Mouse (Mus musculus) limb, embryonic 12.5 days (tissue): Measurements from ENCODE around the gene Gstm2. TPM values are rescaled to one million over a fixed set of nuclear protein-coding genes. Genes with fewer than 3 reads are reported as not detected.
"Not testable (repeated sequence)": the region's sequence is repeated elsewhere in the genome, so short reads cannot be mapped to it uniquely, and the experiment has no call there.

ENCODE experiments used
- ATAC-seq: fragments of 200-750 bp; cut with Nextera tagmentation; 2 replicates; pipeline ENCODE4 v1.8.0; 2017; ENCODE audit warnings: low read depth, moderate TSS enrichment; ENCODE audit not compliant: insufficient number of reproducible peaks, insufficient read depth, low FRiP score, low TSS enrichment
- H3K27ac ChIP-seq: fragments of 300-500 bp; sonication (generic); 2 replicates; pipeline ENCODE4 v1.5.1; 2016; ENCODE audit warnings: mild to moderate bottlenecking, moderate library complexity
- H3K27me3 ChIP-seq: fragments of 300-500 bp; sonication (generic); 2 replicates; pipeline ENCODE4 v1.6.1; 2016; ENCODE audit warnings: mild to moderate bottlenecking, moderate library complexity
- H3K36me3 ChIP-seq: fragments of 300-500 bp; sonication (generic); 2 replicates; pipeline ENCODE4 v1.6.1; 2016; ENCODE audit warnings: mild to moderate bottlenecking, moderate library complexity
- H3K4me1 ChIP-seq: fragments of 300-500 bp; sonication (generic); replicated peaks from 2 replicates; pipeline ENCODE4 v1.6.1; 2016
- H3K4me2 ChIP-seq: fragments of 300-500 bp; sonication (generic); 2 replicates; pipeline ENCODE4 v1.6.1; 2016; ENCODE audit warnings: mild to moderate bottlenecking, moderate library complexity
- H3K4me3 ChIP-seq: fragments of 300-500 bp; sonication (generic); replicated peaks from 2 replicates; pipeline ENCODE4 v1.5.1; 2016; ENCODE audit warnings: mild to moderate bottlenecking
- H3K9ac ChIP-seq: fragments of 300-500 bp; sonication (generic); replicated peaks from 2 replicates; pipeline ENCODE4 v1.6.1; 2016; ENCODE audit warnings: mild to moderate bottlenecking, moderate library complexity
- H3K9me3 ChIP-seq: fragments of 300-500 bp; sonication (generic); 2 replicates; pipeline ENCODE4 v1.6.1; 2016; ENCODE audit warnings: mild to moderate bottlenecking, moderate library complexity
- WGBS: fragments of 180-500 bp; shearing (Covaris S2); methylation state at CpG from one replicate; pipeline ENCODE4 v1.1.7; 2016; 5-methylcytosine and 5-hydroxymethylcytosine counted together
- polyA plus RNA-seq: library from polyadenylated mRNA; unstranded; fragments of >200 nt; fragmentation: Nextera tagmentation; extraction: Ambion mirVana; gene quantifications from 2 replicates; pipeline ENCODE4 v1.2.1, GENCODE M21; 2016

Gene Gstm2
- polyA plus RNA-seq: 34.0 and 37.4 TPM in 2 replicates

GRCm38 (mm10) chr3:107986041-107986562, at the start of gene Gstm2:
Gstm2 (minus strand) TSS chr3:107986453.
- no peaks in the 10 kb centered on the region for H3K27me3 ChIP-seq
- H3K4me1 ChIP-seq: peaks cover 7% of the 10 kb centered on the region; the same call in 1 of the 2 replicates
- H3K9me3 ChIP-seq: no peaks in the 10 kb centered on the region
- H3K27ac ChIP-seq: no peak within 1 kb of the TSS
- H3K9ac ChIP-seq: no peak within 1 kb of the TSS
- 42% methylated on average over 8 of the region's 8 CpGs for WGBS
- peak; percentile 73 for ATAC-seq
- H3K4me2 ChIP-seq: peak within 1 kb of the TSS; percentile 46
- peak within 1 kb of the TSS; percentile 29 for H3K4me3 ChIP-seq
- no peaks in the 10 kb centered on the region for H3K36me3 ChIP-seq

- Histone ChIP-seq H3K9ac (no peak overlapping the region), H3K27me3 (no peaks in the 10 kb centered on the region), H3K4me2 (no peak overlapping the region), H3K9me3 (no peaks in the 10 kb centered on the region), H3K4me1 (no peaks in the 10 kb centered on the region), H3K27ac (no peak overlapping the region), H3K4me3 (no peak overlapping the region), H3K36me3 (no peaks in the 10 kb centered on the region)
- WGBS: 86% methylated on average over 5 of the region's 5 CpGs
- ATAC-seq: no peak
Measured at GRCm38 (mm10) chr3:108033156-108033555, 46.9 kb upstream of the Gstm2 start.

GRCm38 (mm10) chr3:108032113-108032512, 45.9 kb upstream of the Gstm2 start:
- Histone ChIP-seq H3K4me2 (no peak overlapping the region), H3K36me3 (no peaks in the 10 kb centered on the region), H3K4me1 (no peaks in the 10 kb centered on the region), H3K27ac (no peak overlapping the region), H3K27me3 (no peaks in the 10 kb centered on the region), H3K9ac (no peak overlapping the region), H3K4me3 (no peak overlapping the region), H3K9me3 (no peaks in the 10 kb centered on the region)
- ATAC-seq: no peak

GRCm38 (mm10) chr3:108028641-108029365, 42.5 kb upstream of the Gstm2 start:
- no peak overlapping the region for H3K4me2 ChIP-seq
- H3K36me3 ChIP-seq: no peaks in the 10 kb centered on the region
- 86% methylated on average over 4 of the region's 4 CpGs for WGBS
- no peak overlapping the region for H3K27ac ChIP-seq
- ATAC-seq: no peak
- H3K27me3 ChIP-seq: no peaks in the 10 kb centered on the region
- H3K4me3 ChIP-seq: no peak overlapping the region
- no peaks in the 10 kb centered on the region for H3K4me1 ChIP-seq
- H3K9ac ChIP-seq: no peak overlapping the region
- H3K9me3 ChIP-seq: no peaks in the 10 kb centered on the region

GRCm38 (mm10) chr3:108026597-108026996, 40.3 kb upstream of the Gstm2 start:
- no peaks in the 10 kb centered on the region for H3K9me3 ChIP-seq
- H3K27me3 ChIP-seq: no peaks in the 10 kb centered on the region
- H3K4me2 ChIP-seq: no peak overlapping the region
- WGBS: 81% methylated on average over 1 of the region's 1 CpGs
- H3K36me3 ChIP-seq: no peaks in the 10 kb centered on the region
- no peaks in the 10 kb centered on the region for H3K4me1 ChIP-seq
- no peak for ATAC-seq
- no peak overlapping the region for H3K9ac ChIP-seq
- no peak overlapping the region for H3K4me3 ChIP-seq
- no peak overlapping the region for H3K27ac ChIP-seq

- Histone ChIP-seq H3K9me3 (no peaks in the 10 kb centered on the region), H3K4me1 (no peaks in the 10 kb centered on the region), H3K36me3 (no peaks in the 10 kb centered on the region), H3K4me3 (no peak overlapping the region), H3K27me3 (no peaks in the 10 kb centered on the region), H3K4me2 (no peak overlapping the region), H3K9ac (no peak overlapping the region), H3K27ac (no peak overlapping the region)
- no peak for ATAC-seq
- 77% methylated on average over 5 of the region's 5 CpGs for WGBS
Measured at GRCm38 (mm10) chr3:108026049-108026448, 39.8 kb upstream of the Gstm2 start.

GRCm38 (mm10) chr3:108025318-108025717, 39.1 kb upstream of the Gstm2 start:
- no peak overlapping the region for H3K4me3 ChIP-seq
- H3K27me3 ChIP-seq: no peaks in the 10 kb centered on the region
- no peak overlapping the region for H3K9ac ChIP-seq
- no peak overlapping the region for H3K27ac ChIP-seq
- no peaks in the 10 kb centered on the region for H3K36me3 ChIP-seq
- no peak overlapping the region for H3K4me2 ChIP-seq
- no peak for ATAC-seq
- no peaks in the 10 kb centered on the region for H3K9me3 ChIP-seq
- 67% methylated on average over 4 of the region's 4 CpGs for WGBS
- no peaks in the 10 kb centered on the region for H3K4me1 ChIP-seq

- Histone ChIP-seq H3K27me3 (no peaks in the 10 kb centered on the region), H3K4me2 (no peak overlapping the region), H3K9ac (no peak overlapping the region), H3K36me3 (no peaks in the 10 kb centered on the region), H3K9me3 (no peaks in the 10 kb centered on the region), H3K27ac (no peak overlapping the region), H3K4me3 (no peak overlapping the region), H3K4me1 (peaks cover 6% of the 10 kb centered on the region)
- 76% methylated on average over 6 of the region's 6 CpGs for WGBS
- no peak for ATAC-seq
Measured at GRCm38 (mm10) chr3:108022650-108023049, 36.4 kb upstream of the Gstm2 start.

- H3K9me3 ChIP-seq, H3K9ac ChIP-seq, H3K27me3 ChIP-seq, H3K4me2 ChIP-seq, H3K4me3 ChIP-seq, H3K36me3 ChIP-seq, ATAC-seq, H3K27ac ChIP-seq: not testable (repeated sequence)
- peaks cover 11% of the 10 kb centered on the region for H3K4me1 ChIP-seq
- 77% methylated on average over 11 of the region's 11 CpGs for WGBS
Measured at GRCm38 (mm10) chr3:108020351-108021022, 34.2 kb upstream of the Gstm2 start.

GRCm38 (mm10) chr3:108019226-108019625, 33.0 kb upstream of the Gstm2 start:
- H3K9me3 ChIP-seq, H3K4me2 ChIP-seq, ATAC-seq, H3K36me3 ChIP-seq, H3K4me3 ChIP-seq, H3K27ac ChIP-seq, H3K27me3 ChIP-seq, H3K9ac ChIP-seq: not testable (repeated sequence)
- H3K4me1 ChIP-seq: peaks cover 11% of the 10 kb centered on the region
- WGBS: 62% methylated on average over 3 of the region's 3 CpGs

GRCm38 (mm10) chr3:108018190-108018820, 32.1 kb upstream of the Gstm2 start:
- H3K4me1 ChIP-seq: peaks cover 11% of the 10 kb centered on the region
- H3K27ac ChIP-seq: peak overlapping the region; percentile 93
- no peaks in the 10 kb centered on the region for H3K9me3 ChIP-seq
- WGBS: 30% methylated on average over 14 of the region's 14 CpGs
- no peaks in the 10 kb centered on the region for H3K36me3 ChIP-seq
- H3K4me2 ChIP-seq: peak overlapping the region; percentile 82
- peak overlapping the region; percentile 44 for H3K4me3 ChIP-seq
- ATAC-seq: no peak
- H3K9ac ChIP-seq: no peak overlapping the region; the same call in 1 of the 2 replicates
- H3K27me3 ChIP-seq: no peaks in the 10 kb centered on the region
